Mouse (Mus musculus) liver, embryonic 12.5 days (tissue): ENCODE results near the gene Gli2. TPM values are rescaled to one million over a fixed set of nuclear protein-coding genes. Genes with fewer than 3 reads are reported as not detected.

Experiments
- ATAC-seq: fragments of 200-750 bp; cut with Nextera tagmentation; 2 replicates; pipeline ENCODE4 v1.8.0; 2017; ENCODE audit warnings: moderate number of reproducible peaks, mild to moderate bottlenecking, moderate library complexity
- H3K27ac ChIP-seq: fragments of 300-500 bp; sonication (generic); 2 replicates; pipeline ENCODE4 v1.5.1; 2016; ENCODE audit warnings: mild to moderate bottlenecking
- H3K27me3 ChIP-seq: fragments of 300-500 bp; sonication (generic); replicated peaks from 2 replicates; pipeline ENCODE4 v1.6.1; 2016; ENCODE audit warnings: mild to moderate bottlenecking, moderate library complexity
- H3K36me3 ChIP-seq: fragments of 300-500 bp; sonication (generic); 2 replicates; pipeline ENCODE4 v1.6.1; 2016; ENCODE audit warnings: mild to moderate bottlenecking, moderate library complexity
- H3K4me1 ChIP-seq: fragments of 300-500 bp; sonication (generic); 2 replicates; pipeline ENCODE4 v1.6.1; 2016
- H3K4me2 ChIP-seq: fragments of 300-500 bp; sonication (generic); 2 replicates; pipeline ENCODE4 v1.6.1; 2016; ENCODE audit warnings: mild to moderate bottlenecking, moderate library complexity
- H3K4me3 ChIP-seq: fragments of 300-500 bp; sonication (generic); 2 replicates; pipeline ENCODE4 v1.5.1; 2016; ENCODE audit warnings: mild to moderate bottlenecking, moderate library complexity
- H3K9ac ChIP-seq: fragments of 300-500 bp; sonication (generic); 2 replicates; pipeline ENCODE4 v1.6.1; 2016; ENCODE audit warnings: mild to moderate bottlenecking, moderate library complexity
- H3K9me3 ChIP-seq: fragments of 300-500 bp; sonication (generic); replicated peaks from 2 replicates; pipeline ENCODE4 v1.6.1; 2016; ENCODE audit warnings: mild to moderate bottlenecking, moderate library complexity
- WGBS: fragments of 180-500 bp; shearing (Covaris S2); methylation state at CpG from one replicate; pipeline ENCODE4 v1.1.7; 2016; ENCODE audit not compliant: insufficient replicate concordance; 5-methylcytosine and 5-hydroxymethylcytosine counted together
- polyA plus RNA-seq: library from polyadenylated mRNA; unstranded; fragments of >200 nt; fragmentation: Nextera tagmentation; extraction: Ambion mirVana; gene quantifications from 2 replicates; pipeline ENCODE4 v1.2.1, GENCODE M21; 2016

The Gli2 gene
- polyA plus RNA-seq, 1 experiment from 2014 or later = 1.1 TPM

DNA sequence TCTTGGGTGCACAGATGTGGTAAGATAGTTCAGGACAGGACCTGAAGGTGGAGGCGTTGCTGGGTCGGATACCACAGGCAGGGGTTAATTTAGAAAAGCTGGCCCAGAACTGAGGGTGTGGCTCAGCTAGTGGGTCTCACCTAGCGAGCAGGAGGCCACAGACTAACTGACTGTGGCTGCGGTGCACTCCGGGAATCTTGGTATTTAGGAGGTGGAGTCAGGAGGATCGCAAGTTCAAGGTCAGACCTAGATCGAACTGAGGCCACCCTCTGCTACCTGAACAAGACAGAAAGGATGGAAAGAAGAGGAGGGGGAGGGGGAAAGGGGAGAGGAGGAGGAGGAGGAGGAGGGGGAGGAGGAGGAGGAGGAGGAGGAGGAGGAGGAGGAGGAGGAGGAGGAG is 22.1 kb upstream of the Gli2 start:
- no peaks in the 10 kb centered on the region for H3K36me3 ChIP-seq
- WGBS = 19% methylated on average over 7 of the region's 7 CpGs

DNA sequence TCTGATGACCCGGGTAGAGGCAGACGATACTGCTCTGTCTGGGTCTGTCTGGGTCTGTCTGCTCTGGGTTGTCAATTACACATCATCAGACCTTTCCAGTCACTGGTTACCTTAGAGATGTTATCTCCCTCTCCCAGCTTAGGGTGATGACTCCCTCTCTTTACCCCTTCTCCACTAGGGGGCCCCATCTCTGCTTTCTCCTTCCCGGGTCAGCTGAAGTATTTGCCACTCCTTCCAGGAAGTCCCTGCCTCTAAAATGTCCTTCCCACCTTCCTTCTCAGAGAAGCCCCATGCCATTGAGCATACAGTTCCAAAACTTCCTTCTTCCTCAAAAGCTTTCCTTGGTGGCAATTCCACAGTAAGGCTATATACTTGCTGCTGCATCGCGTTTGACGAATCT is 21.5 kb upstream of the Gli2 start:
- no peaks in the 10 kb centered on the region for H3K4me1 ChIP-seq
- 52% methylated on average over 6 of the region's 6 CpGs for WGBS
- H3K4me3 ChIP-seq = no peak overlapping the region
- ATAC-seq = no peak
- H3K27ac ChIP-seq = no peak overlapping the region
- no peaks in the 10 kb centered on the region for H3K36me3 ChIP-seq
- no peak overlapping the region for H3K9ac ChIP-seq
- peaks cover 42% of the 10 kb centered on the region for H3K27me3 ChIP-seq
- H3K9me3 ChIP-seq = no peaks in the 10 kb centered on the region
- H3K4me2 ChIP-seq = no peak overlapping the region

More for the DNA sequence above, 22.1 kb upstream of the Gli2 start:
- Histone ChIP-seq H3K27me3 (peaks cover 45% of the 10 kb centered on the region), H3K4me3 (no peak overlapping the region), H3K27ac (no peak overlapping the region), H3K9me3 (no peaks in the 10 kb centered on the region), H3K4me1 (no peaks in the 10 kb centered on the region), H3K9ac (no peak overlapping the region), H3K4me2 (no peak overlapping the region)
- ATAC-seq = no peak

DNA sequence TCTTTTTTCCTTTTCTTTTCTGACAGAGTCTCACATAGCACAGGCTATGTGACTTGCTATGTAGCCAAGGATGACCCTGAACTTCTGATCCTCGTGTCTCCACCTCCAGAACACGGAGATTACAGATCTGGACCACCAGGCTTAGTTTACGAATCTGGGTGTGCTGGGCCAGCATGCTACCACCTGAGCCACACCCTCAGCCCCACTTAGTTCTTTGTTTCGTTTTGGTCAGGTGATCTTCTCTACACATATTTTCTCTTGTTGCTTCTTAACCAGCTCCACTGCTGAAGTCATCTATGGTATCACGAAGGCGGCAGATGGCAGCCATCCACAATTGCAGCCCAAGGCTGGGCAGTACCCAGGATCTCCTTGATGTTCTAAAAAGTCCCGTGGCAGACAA is 20.5 kb upstream of the Gli2 start:
- H3K27me3 ChIP-seq = peaks cover 39% of the 10 kb centered on the region
- H3K9me3 ChIP-seq = no peaks in the 10 kb centered on the region
- H3K4me1 ChIP-seq = no peaks in the 10 kb centered on the region
- H3K4me2 ChIP-seq = no peak overlapping the region
- 69% methylated on average over 7 of the region's 7 CpGs for WGBS
- no peak overlapping the region for H3K27ac ChIP-seq
- H3K4me3 ChIP-seq = no peak overlapping the region
- no peak overlapping the region for H3K9ac ChIP-seq
- no peaks in the 10 kb centered on the region for H3K36me3 ChIP-seq
- no peak for ATAC-seq

DNA sequence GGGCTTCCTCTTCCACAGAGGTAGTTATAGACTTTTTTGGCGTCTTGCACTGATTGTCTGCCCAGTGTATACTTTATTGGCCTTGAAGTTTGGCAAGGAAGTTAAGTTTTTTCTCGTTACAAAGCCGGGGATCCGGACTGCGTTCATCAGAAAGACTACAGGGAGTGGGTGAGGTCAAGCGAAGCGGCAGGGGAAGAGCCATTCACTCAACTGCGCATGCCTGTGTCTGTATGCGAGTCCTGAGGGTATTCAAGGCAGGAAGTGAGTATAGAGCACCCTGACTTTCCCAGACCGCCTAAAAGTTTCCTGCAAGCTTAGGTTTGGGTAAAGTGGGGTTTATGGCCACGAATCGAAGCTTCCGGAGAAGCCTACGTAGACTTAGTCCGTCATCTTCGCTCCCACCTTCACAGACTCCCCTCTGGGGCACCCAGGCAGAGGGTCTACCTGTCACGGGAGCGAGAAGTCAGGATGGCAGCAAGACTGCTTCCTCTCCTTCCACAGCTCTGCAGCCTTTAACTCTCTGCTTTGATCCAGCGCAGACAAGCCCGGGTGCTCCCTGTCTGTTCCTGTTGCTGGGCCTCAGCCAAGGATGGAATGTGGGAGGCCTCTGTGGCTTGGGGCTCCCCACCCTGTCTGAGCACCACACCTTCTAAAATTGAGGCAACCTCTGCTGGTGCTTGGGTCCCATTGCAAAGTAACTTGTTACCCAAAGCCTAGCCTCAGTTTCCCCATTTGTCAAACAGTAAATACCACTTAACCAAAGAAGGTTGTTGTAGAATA is 11.7 kb upstream of the Gli2 start:
- no peaks in the 10 kb centered on the region for H3K36me3 ChIP-seq
- no peak for ATAC-seq
- H3K4me2 ChIP-seq = no peak overlapping the region
- no peaks in the 10 kb centered on the region for H3K9me3 ChIP-seq
- no peak overlapping the region for H3K4me3 ChIP-seq
- H3K27ac ChIP-seq = no peak overlapping the region
- 61% methylated on average over 20 of the region's 20 CpGs for WGBS
- no peak overlapping the region for H3K9ac ChIP-seq
- H3K27me3 ChIP-seq = no peaks in the 10 kb centered on the region; the same call in 1 of the 2 replicates
- no peaks in the 10 kb centered on the region for H3K4me1 ChIP-seq

DNA sequence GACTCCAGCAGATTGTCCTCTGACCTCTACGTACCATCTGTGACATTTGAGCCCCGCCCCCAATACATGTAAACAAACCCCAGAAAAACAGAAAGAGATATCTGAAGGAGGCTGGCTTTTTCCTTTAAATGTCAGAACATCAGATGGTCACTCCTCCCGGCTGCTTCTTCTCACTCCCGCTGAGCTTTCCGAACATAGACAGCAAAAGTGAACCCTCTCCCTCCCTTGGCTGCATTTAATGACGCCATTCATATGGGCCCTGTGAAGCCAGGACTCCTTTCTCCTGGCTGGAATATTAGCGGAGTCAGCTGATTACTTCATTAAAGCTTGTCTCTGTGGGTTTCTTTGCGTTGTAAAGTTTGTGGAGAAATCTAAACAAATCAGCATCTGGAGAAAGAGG is 3.1 kb upstream of the Gli2 start:
- no peaks in the 10 kb centered on the region for H3K9me3 ChIP-seq
- H3K4me2 ChIP-seq = no peak overlapping the region
- no peaks in the 10 kb centered on the region for H3K4me1 ChIP-seq
- no peak for ATAC-seq
- WGBS = 54% methylated on average over 8 of the region's 8 CpGs
- peaks cover 44% of the 10 kb centered on the region for H3K27me3 ChIP-seq
- H3K36me3 ChIP-seq = no peaks in the 10 kb centered on the region
- H3K9ac ChIP-seq = no peak overlapping the region
- H3K4me3 ChIP-seq = no peak overlapping the region
- no peak overlapping the region for H3K27ac ChIP-seq

DNA sequence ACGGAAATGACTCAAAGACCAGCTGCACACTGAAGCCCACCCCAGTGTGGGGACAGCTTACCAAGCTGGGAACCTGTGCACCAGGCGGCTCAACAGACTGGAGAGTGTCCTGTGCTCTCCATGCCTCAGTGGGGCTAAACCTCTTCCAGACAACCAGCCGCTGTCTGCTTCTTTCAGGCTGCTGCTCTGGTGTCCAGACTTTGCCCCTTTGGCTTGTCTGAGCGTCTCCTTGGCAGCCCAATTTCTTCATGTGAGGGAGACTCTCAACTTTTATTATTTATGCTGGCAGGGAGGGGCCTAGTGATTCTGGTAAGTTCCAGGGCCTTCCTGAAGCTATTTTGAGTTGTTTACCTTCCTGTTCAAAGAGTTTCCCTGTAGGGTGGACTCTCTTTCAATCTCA is 2.4 kb upstream of the Gli2 start:
- no peak overlapping the region for H3K9ac ChIP-seq
- H3K27ac ChIP-seq = no peak overlapping the region
- WGBS = 66% methylated on average over 4 of the region's 4 CpGs
- H3K4me2 ChIP-seq = no peak overlapping the region
- no peaks in the 10 kb centered on the region for H3K9me3 ChIP-seq
- no peaks in the 10 kb centered on the region for H3K36me3 ChIP-seq
- H3K27me3 ChIP-seq = peaks cover 50% of the 10 kb centered on the region
- no peak overlapping the region for H3K4me3 ChIP-seq
- H3K4me1 ChIP-seq = no peaks in the 10 kb centered on the region
- ATAC-seq = no peak

DNA sequence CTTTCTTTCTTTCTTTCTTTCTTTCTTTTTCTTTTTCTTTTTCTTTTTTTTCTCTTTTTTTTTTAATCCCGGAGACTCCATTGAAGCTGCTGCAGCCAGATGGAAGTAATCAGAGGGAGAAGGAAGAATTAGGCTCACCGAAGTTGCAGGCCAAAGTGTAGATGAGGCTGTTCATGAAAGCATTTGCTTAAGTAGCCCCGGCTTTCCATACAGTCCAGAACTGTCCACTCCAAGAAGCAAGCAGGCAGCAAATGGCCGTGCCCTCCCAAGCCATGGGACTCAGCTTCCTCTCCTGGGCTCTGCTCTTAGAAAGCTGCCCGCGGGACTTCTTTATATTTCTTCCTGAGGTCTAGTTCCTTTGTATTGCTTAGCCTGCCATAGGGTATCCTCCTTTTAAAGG is 1.0 kb upstream of the Gli2 start:
- WGBS = 25% methylated on average over 6 of the region's 6 CpGs
- H3K27me3 ChIP-seq = peaks cover 64% of the 10 kb centered on the region

DNA sequence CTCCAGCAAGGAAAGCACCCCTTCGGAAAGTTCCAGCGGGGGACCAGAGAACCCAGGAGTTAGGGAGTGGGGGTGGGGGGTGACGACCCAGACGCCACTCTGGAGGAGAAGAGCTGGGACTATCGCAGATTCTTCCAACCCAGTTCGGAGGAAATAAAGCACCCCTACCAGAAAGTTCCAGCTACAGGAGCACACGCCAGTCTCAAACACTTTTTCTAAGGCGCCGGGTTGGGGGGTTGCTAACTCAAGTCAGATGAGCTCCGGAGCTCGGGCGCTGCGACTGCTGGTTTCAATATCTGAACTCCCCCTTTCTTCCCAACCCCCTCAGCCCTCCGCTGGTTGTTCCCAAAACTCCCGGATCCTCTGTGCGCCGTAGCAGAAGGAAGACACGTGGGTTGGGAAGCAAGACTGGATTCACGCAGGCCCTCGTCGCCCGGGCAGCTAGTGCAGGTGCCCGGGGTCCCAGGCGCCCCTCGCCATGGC is 494 bp upstream of the Gli2 start:
- Histone ChIP-seq H3K4me1 (no peaks in the 10 kb centered on the region), H3K9ac (peak overlapping the region; percentile 19; the same call in 1 of the 2 replicates), H3K4me3 (peak overlapping the region; percentile 49), H3K9me3 (no peaks in the 10 kb centered on the region), H3K4me2 (peak overlapping the region; percentile 70), H3K27ac (no peak overlapping the region), H3K27me3 (peaks cover 69% of the 10 kb centered on the region), H3K36me3 (no peaks in the 10 kb centered on the region)
- under 1% methylated on average over 25 of the region's 25 CpGs for WGBS
- no peak for ATAC-seq

More for the DNA sequence above, 1.0 kb upstream of the Gli2 start:
- Histone ChIP-seq H3K4me2 (peak overlapping the region; percentile 70), H3K9me3 (no peaks in the 10 kb centered on the region), H3K27ac (no peak overlapping the region), H3K9ac (no peak overlapping the region), H3K36me3 (no peaks in the 10 kb centered on the region), H3K4me1 (no peaks in the 10 kb centered on the region), H3K4me3 (no peak overlapping the region)
- no peak for ATAC-seq

DNA sequence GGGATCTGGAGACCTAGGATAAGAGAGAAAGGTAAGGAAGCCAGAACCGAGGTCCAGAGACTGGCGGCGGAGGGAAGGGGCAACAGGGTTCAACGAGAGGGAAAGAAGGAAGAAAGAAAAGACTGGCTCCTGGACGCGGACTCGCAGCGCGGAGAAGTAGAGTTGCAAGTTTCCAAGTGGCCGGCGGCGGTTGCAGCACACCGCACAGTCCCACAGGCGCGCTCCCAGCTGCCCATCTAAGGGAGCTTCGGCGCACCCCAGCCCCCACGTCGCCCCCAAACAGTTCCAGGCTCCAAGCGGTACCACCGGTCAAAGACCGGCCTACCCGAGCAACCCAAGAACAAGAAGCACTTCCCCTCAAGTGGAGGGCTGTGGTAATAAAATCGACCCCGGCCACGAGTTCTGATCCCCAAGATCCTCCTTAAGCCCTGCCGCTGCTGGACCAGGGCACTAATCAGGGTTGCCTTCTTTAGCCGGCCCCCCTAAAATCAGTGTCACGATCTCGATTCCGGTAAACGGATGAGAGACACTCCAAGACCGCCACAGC is 715 bp downstream of the Gli2 start:
- peak overlapping the region; percentile 49 for H3K4me3 ChIP-seq
- H3K9me3 ChIP-seq = no peaks in the 10 kb centered on the region
- no peak for ATAC-seq
- peaks cover 81% of the 10 kb centered on the region for H3K27me3 ChIP-seq
- no peaks in the 10 kb centered on the region for H3K36me3 ChIP-seq
- 2% methylated on average over 33 of the region's 33 CpGs for WGBS
- no peak overlapping the region for H3K9ac ChIP-seq
- peak overlapping the region; percentile 70 for H3K4me2 ChIP-seq
- 0 out of 2 replicates have a peak, but pooled peaks cover 5% of the 10 kb centered on the region for H3K4me1 ChIP-seq
- peak overlapping the region; percentile 20; the same call in 1 of the 2 replicates for H3K27ac ChIP-seq

DNA sequence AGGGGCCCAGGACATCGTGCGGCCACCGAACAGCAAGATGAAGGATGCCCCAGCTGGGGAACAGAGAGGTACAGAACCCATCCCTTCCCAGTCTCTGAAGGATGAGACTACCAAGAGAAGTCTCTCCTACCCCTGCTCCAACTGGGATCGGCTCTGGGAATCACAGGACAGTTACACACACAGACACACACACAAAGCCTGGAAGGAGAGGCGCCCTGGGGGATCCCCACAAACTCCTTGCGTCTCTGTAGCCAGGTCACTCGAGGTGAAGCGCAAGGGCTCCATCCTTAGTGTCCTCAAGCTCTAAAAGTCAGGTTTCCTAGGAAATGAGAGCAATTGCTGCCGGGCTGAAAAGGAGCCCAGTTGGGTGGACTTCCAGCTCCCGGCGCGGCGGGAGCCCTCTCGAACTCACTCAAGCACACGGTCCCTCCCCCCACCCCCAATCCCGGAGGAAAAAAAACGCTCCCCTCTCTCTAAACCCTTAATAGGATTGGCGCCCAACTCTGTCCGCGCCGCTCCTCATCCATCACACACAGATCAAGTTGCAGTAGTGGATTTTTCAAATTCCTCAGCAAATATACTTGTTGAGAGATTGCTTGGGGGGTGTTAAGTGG is 1.4 kb downstream of the Gli2 start:
- Histone ChIP-seq H3K9ac (no peak overlapping the region), H3K27me3 (peaks cover 87% of the 10 kb centered on the region), H3K36me3 (no peaks in the 10 kb centered on the region), H3K4me1 (0 out of 2 replicates have a peak, but pooled peaks cover 6% of the 10 kb centered on the region), H3K4me2 (peak overlapping the region; percentile 70), H3K4me3 (peak overlapping the region; percentile 49), H3K9me3 (no peaks in the 10 kb centered on the region), H3K27ac (no peak overlapping the region)
- WGBS = 2% methylated on average over 21 of the region's 21 CpGs
- no peak for ATAC-seq

DNA sequence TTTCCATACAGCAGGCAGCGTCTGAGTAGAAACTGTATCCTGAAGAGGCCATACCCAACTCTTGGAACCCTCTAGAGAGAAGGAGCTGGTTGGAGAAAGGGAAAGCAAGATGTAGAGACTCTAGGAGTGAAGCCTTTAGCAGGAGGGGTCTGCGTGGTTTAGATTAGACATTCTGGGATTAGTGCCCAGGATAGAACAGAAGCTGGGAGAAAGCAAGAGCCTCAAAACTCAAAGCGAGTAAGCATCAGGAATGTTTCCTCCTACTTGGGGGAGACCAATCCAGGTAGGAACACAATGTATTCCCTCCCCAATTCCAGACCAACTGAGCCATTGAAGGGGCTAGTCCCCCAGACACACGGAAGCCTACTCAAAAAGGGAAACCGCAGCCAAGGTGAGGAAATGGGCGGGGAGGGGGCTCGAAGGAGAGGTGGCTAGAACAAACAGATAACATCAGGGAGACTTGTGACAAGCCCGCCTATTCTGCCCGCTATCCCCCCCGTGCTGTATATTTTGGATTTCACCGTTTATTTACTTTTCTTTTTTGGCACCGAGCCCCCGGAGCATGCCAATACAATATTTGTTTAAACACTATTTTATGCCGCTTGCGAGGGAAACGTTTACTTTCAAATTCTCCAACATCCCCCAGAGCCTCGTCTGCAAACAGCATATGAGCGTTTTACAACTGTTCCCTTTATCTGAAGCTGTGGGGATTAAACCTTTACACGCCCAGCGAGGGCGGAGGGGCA is 2.1 kb downstream of the Gli2 start:
- peaks cover 93% of the 10 kb centered on the region for H3K27me3 ChIP-seq
- WGBS = 3% methylated on average over 21 of the region's 21 CpGs
- no peak overlapping the region for H3K27ac ChIP-seq
- peak overlapping the region; percentile 70 for H3K4me2 ChIP-seq
- H3K36me3 ChIP-seq = no peaks in the 10 kb centered on the region
- H3K4me1 ChIP-seq = 0 out of 2 replicates have a peak, but pooled peaks cover 6% of the 10 kb centered on the region
- no peak overlapping the region for H3K9ac ChIP-seq
- no peaks in the 10 kb centered on the region for H3K9me3 ChIP-seq
- peak overlapping the region; percentile 49 for H3K4me3 ChIP-seq
- ATAC-seq = no peak
